Mouse (Mus musculus) liver, embryonic 11.5 days (tissue): ENCODE data around the gene Gldc. TPM values are rescaled to one million over a fixed set of nuclear protein-coding genes. Genes with fewer than 3 reads are reported as not detected.

ENCODE experiments used
- ATAC-seq: fragments of 200-750 bp; cut with Nextera tagmentation; replicated peaks from 2 replicates; pipeline ENCODE4 v1.8.0; 2017; ENCODE audit warnings: moderate number of reproducible peaks, mild to moderate bottlenecking, moderate TSS enrichment, moderate library complexity; ENCODE audit not compliant: low FRiP score
- DNase-seq: peaks from one replicate; pipeline ENCODE4 v3.0.0-alpha.2; 2017; ENCODE audit warnings: low spot score
- H3K27ac ChIP-seq: fragments of 300-500 bp; sonication (generic); 2 replicates; pipeline ENCODE4 v1.5.1; 2014; ENCODE audit warnings: mild to moderate bottlenecking, low read depth, low read length, control low read depth
- H3K27me3 ChIP-seq: fragments of 300-500 bp; sonication (generic); replicated peaks from 2 replicates; pipeline ENCODE4 v1.6.1; 2014; ENCODE audit warnings: low read length, mixed read lengths; ENCODE audit not compliant: control insufficient read depth, insufficient read depth
- H3K36me3 ChIP-seq: fragments of 300-500 bp; sonication (generic); 2 replicates; pipeline ENCODE4 v1.6.1; 2014; ENCODE audit warnings: mild to moderate bottlenecking, low read length, moderate library complexity, mixed read lengths; ENCODE audit not compliant: control insufficient read depth, insufficient read depth
- H3K4me1 ChIP-seq: fragments of 300-500 bp; sonication (generic); replicated peaks from 2 replicates; pipeline ENCODE4 v1.6.1; 2014; ENCODE audit warnings: low read length, mixed read lengths; ENCODE audit not compliant: control insufficient read depth, insufficient read depth
- H3K4me2 ChIP-seq: fragments of 300-500 bp; sonication (generic); 2 replicates; pipeline ENCODE4 v1.6.1; 2014; ENCODE audit warnings: mild to moderate bottlenecking, control low read depth, moderate library complexity
- H3K4me3 ChIP-seq: fragments of 300-500 bp; sonication (generic); 2 replicates; pipeline ENCODE4 v1.5.1; 2014; ENCODE audit warnings: low read depth, low read length, control low read depth
- H3K9ac ChIP-seq: fragments of 300-500 bp; sonication (generic); 2 replicates; pipeline ENCODE4 v1.6.1; 2014; ENCODE audit warnings: low read depth, low read length, control low read depth
- H3K9me3 ChIP-seq: fragments of 300-500 bp; sonication (generic); 2 replicates; pipeline ENCODE4 v1.6.1; 2016; ENCODE audit warnings: low read length, inconsistent platforms, mixed read lengths; ENCODE audit not compliant: control insufficient read depth
- WGBS: fragments of 180-500 bp; shearing (Covaris S2); extraction: QIAGEN DNeasy Blood & Tissue Kit; methylation state at CpG from one replicate; pipeline ENCODE4 v1.1.7; 2014; 5-methylcytosine and 5-hydroxymethylcytosine counted together
- polyA plus RNA-seq: library from polyadenylated mRNA; unstranded; fragments of >200 nt; fragmentation: Nextera tagmentation; extraction: Ambion mirVana; gene quantifications from 2 replicates; pipeline ENCODE4 v1.2.1, GENCODE M21; 2014

The Gldc gene
- polyA plus RNA-seq, 1 experiment from 2014 or later = 22.2 TPM

DNA sequence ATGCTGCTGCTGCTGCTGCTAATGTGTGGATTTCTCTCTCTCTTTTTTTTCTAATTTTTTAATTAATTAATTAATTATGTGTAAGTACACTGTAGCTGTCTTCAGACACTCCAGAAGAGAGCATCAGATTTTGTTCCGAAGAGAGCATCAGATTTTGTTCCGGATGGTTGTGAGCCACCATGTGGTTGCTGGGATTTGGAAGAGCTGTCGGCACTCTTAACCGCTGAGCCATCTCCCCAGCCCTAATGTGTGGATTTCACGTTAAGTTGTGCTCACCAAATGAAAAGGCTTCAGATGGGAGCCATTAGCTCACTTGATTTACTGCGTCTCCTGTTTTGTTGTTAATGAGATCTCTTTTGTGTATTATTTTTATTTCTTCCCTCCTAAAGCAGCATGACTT, 85.1 kb downstream of the Gldc start:
- ATAC-seq (no peak), DNase-seq (peak; percentile 9)
- no peak overlapping the region for H3K27ac ChIP-seq
- H3K4me3 ChIP-seq = no peak overlapping the region
- no peak overlapping the region for H3K4me2 ChIP-seq
- no peaks in the 10 kb centered on the region for H3K4me1 ChIP-seq
- H3K9ac ChIP-seq = no peak overlapping the region
- no peaks in the 10 kb centered on the region for H3K9me3 ChIP-seq
- no peaks in the 10 kb centered on the region for H3K27me3 ChIP-seq
- 94% methylated on average over 6 of the region's 6 CpGs for WGBS
- peaks cover 36% of the 10 kb centered on the region for H3K36me3 ChIP-seq

- H3K4me3 ChIP-seq = no peak overlapping the region
- 0 out of 2 replicates have a peak, but pooled peaks cover 4% of the 10 kb centered on the region for H3K36me3 ChIP-seq
- 0 out of 2 replicates have a peak, but pooled peaks cover 3% of the 10 kb centered on the region for H3K4me1 ChIP-seq
- H3K9me3 ChIP-seq = no peaks in the 10 kb centered on the region
- 77% methylated on average over 4 of the region's 4 CpGs for WGBS
- H3K9ac ChIP-seq = no peak overlapping the region
- no peak for ATAC-seq
- no peak overlapping the region for H3K4me2 ChIP-seq
- H3K27me3 ChIP-seq = no peaks in the 10 kb centered on the region
- no peak overlapping the region for H3K27ac ChIP-seq
- DNase-seq = no peak
Observed at GRCm38 (mm10) chr19:30065797-30066196, 109.4 kb downstream of the Gldc start.

- H3K36me3 ChIP-seq = no peaks in the 10 kb centered on the region
- ATAC-seq (no peak), DNase-seq (no peak)
- peaks cover 23% of the 10 kb centered on the region for H3K4me1 ChIP-seq
- 96% methylated on average over 2 of the region's 2 CpGs for WGBS
- H3K27me3 ChIP-seq = no peaks in the 10 kb centered on the region
- H3K4me2 ChIP-seq = no peak overlapping the region
- H3K4me3 ChIP-seq = no peak overlapping the region
- H3K9me3 ChIP-seq = no peaks in the 10 kb centered on the region
- no peak overlapping the region for H3K27ac ChIP-seq
- no peak overlapping the region for H3K9ac ChIP-seq
Observed at GRCm38 (mm10) chr19:30054218-30054617, 121.0 kb downstream of the Gldc start.

DNA sequence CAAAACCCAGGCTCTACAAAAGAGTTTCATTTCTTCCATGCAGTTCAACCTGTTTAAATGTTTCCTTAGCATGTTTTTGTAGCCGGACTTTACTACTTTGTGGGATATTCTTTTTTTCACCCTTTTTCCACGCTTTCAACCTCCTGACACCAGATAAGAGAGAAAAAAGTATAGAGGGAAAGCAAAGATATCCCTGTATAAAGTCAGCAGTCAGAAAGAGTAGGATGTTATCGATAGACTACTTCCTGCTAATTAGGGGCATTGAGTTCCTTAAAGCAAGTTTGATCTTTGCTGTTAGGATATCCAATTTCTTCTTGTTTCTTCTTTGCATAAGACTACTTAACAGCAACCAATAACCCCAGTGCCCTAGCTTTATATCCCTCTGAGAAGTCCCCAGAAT, 123.8 kb downstream of the Gldc start:
- ATAC-seq = no peak
- H3K4me1 ChIP-seq = peaks cover 32% of the 10 kb centered on the region

GRCm38 (mm10) chr19:30050584-30050983, 124.6 kb downstream of the Gldc start:
- H3K27me3 ChIP-seq = no peaks in the 10 kb centered on the region
- no peak overlapping the region for H3K9ac ChIP-seq
- H3K4me2 ChIP-seq = peak overlapping the region; percentile 51
- H3K4me1 ChIP-seq = peaks cover 32% of the 10 kb centered on the region
- WGBS = 57% methylated on average over 2 of the region's 2 CpGs
- H3K4me3 ChIP-seq = no peak overlapping the region
- DNase-seq (no peak), ATAC-seq (peak; percentile 99)
- peaks cover 6% of the 10 kb centered on the region for H3K36me3 ChIP-seq
- no peaks in the 10 kb centered on the region for H3K9me3 ChIP-seq
- peak overlapping the region; percentile 83 for H3K27ac ChIP-seq

More for the DNA sequence above, 123.8 kb downstream of the Gldc start:
- 62% methylated on average over 3 of the region's 3 CpGs for WGBS
- Histone ChIP-seq H3K4me2 (peak overlapping the region; percentile 51), H3K36me3 (peaks cover 6% of the 10 kb centered on the region), H3K27ac (peak overlapping the region; percentile 21; the same call in 1 of the 2 replicates), H3K4me3 (no peak overlapping the region), H3K27me3 (no peaks in the 10 kb centered on the region), H3K9me3 (no peaks in the 10 kb centered on the region), H3K9ac (no peak overlapping the region)
- DNase-seq = no peak

Other genes starting within 250 kb of the Gldc start
- not detected in 2 replicates for gene Trpd52l3, start 171.6 kb downstream of the Gldc start, polyA plus RNA-seq
- 58.6 and 65.9 TPM in 2 replicates for gene Uhrf2, start 144.9 kb downstream of the Gldc start, polyA plus RNA-seq
- 0.17 and 0.21 TPM in 2 replicates for gene Mbl2, start 57.5 kb upstream of the Gldc start, polyA plus RNA-seq